Mouse (Mus musculus): ENCODE measurements around the gene Chst8. TPM values are rescaled to one million over a fixed set of nuclear protein-coding genes. Genes with fewer than 3 reads are reported as not detected.

The Chst8 gene
- polyA plus RNA-seq, 1 experiment from 2014 or later = 20.5 TPM

DNA sequence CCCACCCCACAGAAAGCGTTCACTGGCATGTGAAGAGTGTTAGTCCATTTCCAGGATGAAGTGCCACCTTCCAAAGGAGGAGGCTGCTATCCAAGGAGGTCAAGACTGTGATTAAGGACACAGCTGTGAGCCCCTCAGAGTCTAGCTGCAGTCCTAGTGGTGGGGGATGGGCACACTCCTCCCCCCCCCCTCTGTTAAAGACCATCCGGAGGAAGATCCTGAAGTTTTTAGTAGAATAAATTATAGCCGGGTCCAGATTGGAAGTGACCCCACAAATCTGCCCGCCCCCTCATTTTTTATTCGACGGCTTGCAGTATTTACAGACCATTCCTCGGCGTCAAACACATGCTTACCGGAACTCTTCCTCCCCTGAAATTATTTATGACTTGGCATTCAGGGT, 114.3 kb downstream of the Chst8 start:
- no peak overlapping the region for H3K4me2 ChIP-seq (replicated peaks)
- no peaks in the 10 kb centered on the region; the same call in 1 of the 2 replicates for H3K27me3 ChIP-seq
- H3K9me3 ChIP-seq = no peaks in the 10 kb centered on the region
- ATAC-seq = no peak
- H3K9ac ChIP-seq (replicated peaks) = no peak overlapping the region
- no peaks in the 10 kb centered on the region for H3K36me3 ChIP-seq
- 80% methylated on average over 9 of the region's 9 CpGs for WGBS
- no peak overlapping the region for H3K27ac ChIP-seq
- peaks cover 28% of the 10 kb centered on the region for H3K4me1 ChIP-seq (replicated peaks)
- no peak overlapping the region for H3K4me3 ChIP-seq (replicated peaks)

DNA sequence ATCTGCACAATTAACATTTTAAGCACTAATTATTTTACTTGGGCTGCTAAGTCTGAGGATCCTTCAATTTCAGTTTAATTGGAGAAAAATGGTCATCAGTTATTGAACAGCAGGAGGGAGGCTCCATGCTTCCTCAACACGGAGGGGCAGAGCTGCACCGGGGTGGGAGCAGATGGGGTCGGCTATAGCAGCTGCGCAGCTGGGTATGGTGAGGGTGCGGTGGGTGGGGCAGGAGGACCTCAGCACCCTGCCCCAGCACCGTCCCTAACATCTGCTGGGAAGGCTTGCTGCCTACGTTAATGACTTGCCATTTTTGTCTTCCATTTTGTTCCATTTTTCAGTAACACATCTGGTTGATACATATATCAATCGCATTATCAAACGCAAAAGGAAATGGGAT, 116.4 kb downstream of the Chst8 start:
- no peaks in the 10 kb centered on the region for H3K36me3 ChIP-seq
- ATAC-seq = 0 out of 2 replicates have a peak, but pooled peaks have one; percentile 27
- WGBS = 52% methylated on average over 9 of the region's 9 CpGs
- H3K4me2 ChIP-seq (replicated peaks) = no peak overlapping the region
- H3K27ac ChIP-seq = peak overlapping the region; percentile 90
- H3K4me3 ChIP-seq (replicated peaks) = no peak overlapping the region
- no peak overlapping the region for H3K9ac ChIP-seq (replicated peaks)
- no peaks in the 10 kb centered on the region; the same call in 1 of the 2 replicates for H3K27me3 ChIP-seq
- peaks cover 49% of the 10 kb centered on the region for H3K4me1 ChIP-seq (replicated peaks)
- no peaks in the 10 kb centered on the region for H3K9me3 ChIP-seq

DNA sequence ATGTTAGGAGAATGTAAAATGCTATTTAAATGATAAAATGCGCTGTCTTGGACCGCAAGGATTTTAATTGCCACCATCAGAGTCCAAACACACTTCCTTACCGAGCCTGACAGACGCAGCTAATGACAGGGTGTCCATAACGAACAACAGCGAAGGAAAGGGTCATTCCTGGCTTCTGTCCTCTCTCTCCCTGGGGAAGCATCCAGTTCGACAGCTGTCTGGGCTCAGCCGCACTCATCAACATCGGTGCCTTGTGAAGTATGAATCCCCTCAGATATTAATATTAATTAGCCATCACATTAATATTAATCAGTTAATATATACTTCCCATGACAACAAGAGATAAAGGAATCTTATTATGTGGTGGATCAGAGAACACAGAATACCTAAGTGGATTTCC, 117.6 kb downstream of the Chst8 start:
- Histone ChIP-seq H3K4me2 (replicated peaks) (no peak overlapping the region), H3K4me1 (replicated peaks) (peaks cover 60% of the 10 kb centered on the region), H3K4me3 (replicated peaks) (no peak overlapping the region), H3K27me3 (no peaks in the 10 kb centered on the region), H3K9me3 (no peaks in the 10 kb centered on the region), H3K9ac (replicated peaks) (no peak overlapping the region), H3K36me3 (no peaks in the 10 kb centered on the region), H3K27ac (peak overlapping the region; percentile 90)
- ATAC-seq = peak; percentile 72
- 25% methylated on average over 9 of the region's 9 CpGs for WGBS

DNA sequence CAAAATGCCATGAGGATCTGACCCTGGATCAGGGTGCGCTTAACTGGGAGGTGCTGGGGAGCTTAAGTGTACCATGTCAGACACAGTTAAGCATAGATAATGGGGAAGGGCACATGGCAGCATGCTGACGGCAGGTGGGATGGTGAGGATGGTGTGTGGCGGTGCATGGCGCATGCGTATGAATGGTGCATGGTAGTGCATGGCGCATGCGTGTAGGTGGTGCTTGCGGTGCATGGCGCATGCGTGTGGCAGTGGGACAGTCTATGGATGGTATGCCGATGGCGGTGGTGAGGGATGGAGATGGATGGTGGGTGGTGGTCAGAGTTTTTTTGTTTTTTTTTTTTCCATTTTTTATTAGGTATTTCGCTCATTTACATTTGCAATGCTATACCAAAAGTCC, 118.6 kb downstream of the Chst8 start:
- 92% methylated on average over 13 of the region's 13 CpGs for WGBS
- ATAC-seq = no peak

DNA sequence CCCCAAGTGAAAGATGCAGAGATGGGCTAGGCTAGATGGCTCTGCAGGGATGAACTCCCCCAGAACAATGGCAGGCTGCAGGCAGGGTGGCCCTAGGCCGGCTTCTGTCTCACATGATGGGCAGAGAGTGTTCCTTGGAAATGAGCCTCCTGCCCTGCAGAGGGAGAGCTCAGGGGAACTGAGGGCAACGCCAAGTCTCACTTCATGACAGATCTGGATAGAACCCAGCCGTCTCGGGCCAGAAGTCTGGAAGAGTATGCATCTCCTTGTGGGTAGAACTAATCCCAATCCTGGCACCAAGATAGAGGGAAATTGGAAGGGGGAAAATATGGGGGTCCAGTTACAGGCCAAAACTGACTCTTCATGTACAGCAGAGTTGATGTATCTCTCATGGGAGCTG, 119.4 kb downstream of the Chst8 start:
- Histone ChIP-seq H3K4me1 (replicated peaks) (peaks cover 74% of the 10 kb centered on the region), H3K4me2 (replicated peaks) (no peak overlapping the region), H3K36me3 (no peaks in the 10 kb centered on the region), H3K27me3 (no peaks in the 10 kb centered on the region), H3K27ac (peak overlapping the region; percentile 90; the same call in 1 of the 2 replicates), H3K9ac (replicated peaks) (no peak overlapping the region), H3K9me3 (no peaks in the 10 kb centered on the region), H3K4me3 (replicated peaks) (no peak overlapping the region)
- ATAC-seq = no peak
- WGBS = 73% methylated on average over 4 of the region's 4 CpGs

More for the DNA sequence above, 118.6 kb downstream of the Chst8 start:
- Histone ChIP-seq H3K27ac (peak overlapping the region; percentile 90), H3K27me3 (no peaks in the 10 kb centered on the region), H3K4me1 (replicated peaks) (peaks cover 69% of the 10 kb centered on the region), H3K4me2 (replicated peaks) (no peak overlapping the region), H3K36me3 (no peaks in the 10 kb centered on the region), H3K9me3 (no peaks in the 10 kb centered on the region), H3K4me3 (replicated peaks) (no peak overlapping the region), H3K9ac (replicated peaks) (no peak overlapping the region)

DNA sequence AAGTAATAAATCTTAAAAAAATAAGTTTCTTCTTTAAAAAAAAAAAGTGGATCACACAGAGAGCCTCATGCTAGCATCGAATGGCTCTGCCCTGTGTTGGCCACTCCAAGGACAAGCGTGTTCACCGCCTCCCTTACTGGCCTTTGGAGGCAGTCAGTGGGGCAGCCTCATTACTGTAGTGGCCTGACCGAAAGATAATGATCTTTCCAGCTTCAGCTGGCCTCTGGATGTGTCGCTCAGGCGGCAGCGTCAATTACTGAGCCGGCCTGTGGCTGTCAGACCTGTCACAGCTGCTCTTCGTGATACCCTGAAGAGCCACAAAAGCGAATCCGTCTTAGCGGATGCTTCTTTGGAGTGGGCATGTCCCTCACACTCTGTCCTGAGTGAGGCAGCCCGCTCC, 122.4 kb downstream of the Chst8 start:
- 29% methylated on average over 13 of the region's 13 CpGs for WGBS
- H3K4me2 ChIP-seq (replicated peaks) = no peak overlapping the region
- no peaks in the 10 kb centered on the region for H3K36me3 ChIP-seq
- H3K9ac ChIP-seq (replicated peaks) = 0 out of 2 replicates have a peak overlapping the region, but pooled peaks have one; percentile 4
- peak overlapping the region; percentile 86 for H3K27ac ChIP-seq
- peak; percentile 22; the same call in 1 of the 2 replicates for ATAC-seq
- H3K9me3 ChIP-seq = no peaks in the 10 kb centered on the region
- no peak overlapping the region for H3K4me3 ChIP-seq (replicated peaks)
- H3K27me3 ChIP-seq = no peaks in the 10 kb centered on the region
- H3K4me1 ChIP-seq (replicated peaks) = peaks cover 86% of the 10 kb centered on the region

DNA sequence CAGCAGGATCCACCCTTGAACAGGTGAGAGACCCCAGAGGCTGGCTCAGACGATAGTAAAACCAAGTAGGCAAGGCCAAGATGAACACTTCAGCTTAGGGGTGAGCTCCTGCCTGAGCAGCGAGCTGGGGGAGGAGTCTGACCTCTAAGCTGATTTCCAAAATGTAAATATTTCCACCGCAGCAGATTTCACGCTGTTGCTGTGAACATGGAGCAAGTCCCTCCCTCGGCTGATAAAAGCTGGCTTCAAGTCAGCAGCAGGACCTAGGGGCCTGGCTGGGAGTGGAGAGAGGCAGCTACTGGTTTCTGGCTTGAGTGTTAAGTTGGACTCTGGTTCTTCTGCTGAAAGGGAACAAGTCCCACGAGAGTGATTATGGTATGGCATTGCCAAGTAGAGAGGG, 123.5 kb downstream of the Chst8 start:
- no peaks in the 10 kb centered on the region for H3K27me3 ChIP-seq
- no peak overlapping the region for H3K27ac ChIP-seq
- no peak overlapping the region for H3K4me3 ChIP-seq (replicated peaks)
- H3K4me2 ChIP-seq (replicated peaks) = no peak overlapping the region
- H3K36me3 ChIP-seq = no peaks in the 10 kb centered on the region
- no peak for ATAC-seq
- no peak overlapping the region for H3K9ac ChIP-seq (replicated peaks)
- 25% methylated on average over 6 of the region's 6 CpGs for WGBS
- no peaks in the 10 kb centered on the region for H3K9me3 ChIP-seq
- peaks cover 77% of the 10 kb centered on the region for H3K4me1 ChIP-seq (replicated peaks)

DNA sequence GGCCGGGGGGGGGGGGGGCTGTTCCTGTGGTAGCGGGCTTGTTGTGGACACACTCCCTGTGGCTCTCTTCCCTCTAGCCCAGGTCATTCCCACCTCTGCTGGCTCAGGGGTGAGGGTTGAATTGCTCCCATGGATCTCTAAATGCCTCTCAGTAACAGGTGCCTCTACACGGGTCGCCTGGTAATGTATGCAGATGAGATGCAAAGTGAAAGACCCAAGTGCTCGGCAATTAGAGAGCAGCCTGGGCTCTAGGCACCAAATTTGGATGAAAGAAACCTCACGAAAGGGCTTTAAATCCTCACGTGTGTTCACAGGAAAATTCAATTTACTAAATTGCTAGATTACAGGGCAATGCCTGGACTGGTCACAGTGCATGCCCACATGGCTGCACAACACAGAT, 126.7 kb downstream of the Chst8 start:
- no peak overlapping the region for H3K27ac ChIP-seq
- ATAC-seq = no peak; the same call in 1 of the 2 replicates
- no peak overlapping the region for H3K4me2 ChIP-seq (replicated peaks)
- H3K27me3 ChIP-seq = no peaks in the 10 kb centered on the region
- H3K9me3 ChIP-seq = no peaks in the 10 kb centered on the region
- H3K9ac ChIP-seq (replicated peaks) = no peak overlapping the region
- WGBS = 33% methylated on average over 7 of the region's 7 CpGs
- no peaks in the 10 kb centered on the region for H3K36me3 ChIP-seq
- no peak overlapping the region for H3K4me3 ChIP-seq (replicated peaks)
- peaks cover 52% of the 10 kb centered on the region for H3K4me1 ChIP-seq (replicated peaks)

DNA sequence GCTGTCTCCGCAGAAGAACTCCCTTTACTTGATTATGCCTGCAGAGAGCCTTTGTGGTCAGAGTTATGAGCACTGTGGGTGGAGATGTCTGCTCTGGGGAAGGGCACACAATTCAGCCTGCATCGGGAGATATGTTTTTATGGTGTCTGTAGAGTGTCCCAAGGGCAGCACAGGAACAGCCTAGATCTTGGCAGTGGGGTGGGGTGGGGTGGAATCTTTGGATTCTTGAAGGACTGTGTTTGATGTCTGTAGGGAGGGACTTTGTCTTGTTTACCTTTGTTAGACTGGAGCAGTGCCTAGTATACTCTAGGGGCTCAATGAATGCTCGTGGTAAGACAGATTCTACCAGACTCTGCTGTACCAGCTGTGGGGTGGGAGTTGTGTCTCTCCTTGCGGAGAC, 127.3 kb downstream of the Chst8 start:
- no peak for ATAC-seq
- no peaks in the 10 kb centered on the region for H3K36me3 ChIP-seq
- H3K9me3 ChIP-seq = no peaks in the 10 kb centered on the region
- H3K4me2 ChIP-seq (replicated peaks) = no peak overlapping the region
- 79% methylated on average over 4 of the region's 4 CpGs for WGBS
- H3K27ac ChIP-seq = no peak overlapping the region
- no peak overlapping the region for H3K4me3 ChIP-seq (replicated peaks)
- H3K9ac ChIP-seq (replicated peaks) = no peak overlapping the region
- peaks cover 50% of the 10 kb centered on the region for H3K4me1 ChIP-seq (replicated peaks)
- no peaks in the 10 kb centered on the region for H3K27me3 ChIP-seq

DNA sequence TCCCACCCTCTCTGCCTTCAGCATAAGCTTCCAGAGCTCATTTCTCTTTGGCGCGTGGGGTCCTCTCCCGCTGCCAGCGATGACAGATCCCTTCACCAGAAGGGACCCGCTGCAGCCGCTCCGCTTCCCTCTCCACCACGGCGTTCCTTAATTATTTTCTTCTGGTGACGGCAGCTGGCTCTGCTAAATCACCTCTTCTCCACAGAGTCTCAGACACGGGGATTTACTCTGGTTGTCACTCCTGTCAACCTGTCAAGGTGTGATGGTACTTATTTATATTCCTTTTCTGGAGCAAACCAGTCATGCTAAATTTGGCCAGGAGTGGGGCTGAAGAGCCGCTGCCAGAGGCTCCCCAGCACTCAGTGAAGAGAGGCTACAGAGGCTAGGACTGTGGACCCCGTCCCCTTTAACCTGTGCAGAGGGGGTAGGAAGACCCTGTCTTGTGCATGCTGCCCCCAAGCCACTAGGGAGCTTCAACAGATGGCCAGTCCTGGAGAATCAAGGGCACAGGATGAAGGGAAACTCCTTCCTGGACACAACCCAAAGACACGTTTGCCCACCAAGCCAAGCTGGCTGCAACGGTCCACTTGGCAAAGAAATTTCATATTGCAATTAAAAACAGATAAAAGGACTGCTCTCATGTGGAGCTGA, 131.6 kb downstream of the Chst8 start:
- Histone ChIP-seq H3K4me1 (replicated peaks) (peaks cover 17% of the 10 kb centered on the region), H3K27ac (peak overlapping the region; percentile 64), H3K9ac (replicated peaks) (no peak overlapping the region), H3K27me3 (peaks cover 2% of the 10 kb centered on the region), H3K36me3 (no peaks in the 10 kb centered on the region), H3K4me2 (replicated peaks) (0 out of 2 replicates have a peak overlapping the region, but pooled peaks have one; percentile 7), H3K4me3 (replicated peaks) (no peak overlapping the region), H3K9me3 (no peaks in the 10 kb centered on the region)
- ATAC-seq = peak; percentile 62
- 55% methylated on average over 15 of the region's 15 CpGs for WGBS

DNA sequence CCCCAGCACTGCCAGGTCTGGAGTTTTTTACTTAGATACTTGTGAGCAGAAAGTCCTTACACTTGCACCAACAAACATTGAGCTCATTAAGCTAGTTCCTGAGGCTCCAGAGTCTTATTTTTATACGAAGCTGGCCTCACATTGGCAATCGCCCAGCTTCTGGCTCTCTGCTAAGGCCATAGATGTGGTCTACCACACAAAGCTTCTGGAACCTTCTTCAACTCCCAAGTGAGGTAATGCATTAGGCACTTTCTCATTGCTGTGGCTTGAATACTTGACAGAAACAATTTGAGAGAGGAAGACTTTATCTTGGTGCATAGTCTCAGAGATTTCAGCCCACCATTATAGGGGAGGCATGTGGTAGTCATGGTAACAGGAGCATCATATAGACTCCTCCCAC, 132.6 kb downstream of the Chst8 start:
- no peak for ATAC-seq
- H3K9ac ChIP-seq (replicated peaks) = no peak overlapping the region
- H3K4me1 ChIP-seq (replicated peaks) = peaks cover 23% of the 10 kb centered on the region
- H3K9me3 ChIP-seq = no peaks in the 10 kb centered on the region
- no peak overlapping the region; the same call in 1 of the 2 replicates for H3K27ac ChIP-seq
- no peak overlapping the region for H3K4me3 ChIP-seq (replicated peaks)
- H3K27me3 ChIP-seq = peaks cover 12% of the 10 kb centered on the region
- WGBS = 77% methylated on average over 2 of the region's 2 CpGs
- no peak overlapping the region for H3K4me2 ChIP-seq (replicated peaks)
- H3K36me3 ChIP-seq = no peaks in the 10 kb centered on the region

DNA sequence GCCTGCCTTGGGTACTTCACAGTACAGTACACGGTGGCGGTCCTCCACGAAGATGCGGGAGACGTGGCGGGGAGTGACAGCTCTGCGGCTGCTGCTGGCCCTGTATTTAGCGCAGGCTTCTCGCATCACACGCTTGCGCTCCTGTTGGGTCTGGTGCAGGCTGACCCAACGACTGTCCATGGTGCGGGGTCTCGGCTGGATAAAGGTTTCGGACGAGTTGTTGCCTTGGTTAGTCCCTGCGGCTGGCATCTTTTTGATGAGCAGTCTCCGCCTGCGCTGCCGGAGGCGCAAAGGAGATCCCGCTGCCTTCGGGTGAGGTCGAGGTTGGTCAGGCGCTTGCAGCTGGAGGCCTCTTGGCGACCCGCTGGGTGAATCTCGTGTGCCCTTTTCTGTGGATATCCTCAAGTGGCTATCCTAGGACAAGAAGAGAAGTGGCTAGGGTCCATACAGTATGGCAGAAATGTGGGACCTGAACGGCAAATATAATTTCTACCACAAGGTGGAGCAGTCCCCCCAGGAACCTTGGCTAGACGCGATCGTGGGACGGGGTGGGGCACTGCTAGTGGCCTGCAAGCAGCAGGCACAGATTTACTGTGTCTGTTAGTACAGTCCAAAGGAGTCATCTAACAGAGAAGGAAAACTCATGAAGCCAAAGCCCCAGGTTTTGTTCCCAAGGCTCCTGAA, 136.5 kb downstream of the Chst8 start:
- H3K9ac ChIP-seq (replicated peaks) = peak overlapping the region; percentile 40; the same call in 1 of the 2 replicates
- WGBS = 5% methylated on average over 33 of the region's 33 CpGs

More for the DNA sequence above, 136.5 kb downstream of the Chst8 start:
- peak; percentile 43 for ATAC-seq
- Histone ChIP-seq H3K27ac (no peak overlapping the region), H3K9me3 (no peaks in the 10 kb centered on the region), H3K36me3 (no peaks in the 10 kb centered on the region), H3K27me3 (peaks cover 40% of the 10 kb centered on the region), H3K4me3 (replicated peaks) (peak overlapping the region; percentile 34), H3K4me2 (replicated peaks) (peak overlapping the region; percentile 57), H3K4me1 (replicated peaks) (peaks cover 27% of the 10 kb centered on the region)
